Mouse (Mus musculus) layer of hippocampus, postnatal 25 days (tissue): ENCODE results near the gene Fmo6. TPM values are rescaled to one million over a fixed set of nuclear protein-coding genes. Genes with fewer than 3 reads are reported as not detected.

Source experiments
- total RNA-seq, 2 experiments: library from RNA; stranded (reverse); gene quantifications; 2 replicates each; pipeline ENCODE4 v1.2.3; 2021

Fmo6 gene
- total RNA-seq, 2 experiments from 2014 or later = not detected

Other genes starting within 250 kb of the Fmo6 start
- 100 to 1,000 TPM; 159 to 199 TPM for gene Prrc2c, start 197.0 kb downstream of the Fmo6 start, total RNA-seq
- under 1 TPM in 1 of 2 experiments, not detected in 1; 0.10 TPM for gene Fmo4, start 123.5 kb downstream of the Fmo6 start, total RNA-seq
- 10 to 100 TPM in 1 of 2 experiments, 1 to 10 TPM in 1; 9.9 to 15.0 TPM for gene Fmo1, start 70.9 kb downstream of the Fmo6 start, total RNA-seq
- 1 to 10 TPM; 2.2 TPM for gene Fmo2, start 38.8 kb downstream of the Fmo6 start, total RNA-seq
- gene Fmo3, start 47.0 kb upstream of the Fmo6 start, total RNA-seq = not detected
- not detected for gene Mroh9, start 148.2 kb upstream of the Fmo6 start, total RNA-seq